Mouse (Mus musculus) T-cell, adult 2 months (primary cell): ENCODE measurements at regions not wholly inside any gene's neighbourhood (a gene's known extent, or its start where the extent isn't known, plus 50 kb on each side); places are given as distances from the start of the nearest gene placed in this dataset.

Experiments used
- DNase-seq: peaks from one replicate; pipeline ENCODE4 v3.0.0; 2022; ENCODE audit warnings: low spot score

GRCm38 (mm10) chr11:20462076-20462475 lies 81.0 kb upstream of the Sertad2 start:
- no peak for DNase-seq

GRCm38 (mm10) chr11:20463173-20463681 lies 79.8 kb upstream of the Sertad2 start:
- DNase-seq: no peak

- no peak for DNase-seq
Observed at GRCm38 (mm10) chr11:20464564-20464963, 78.5 kb upstream of the Sertad2 start.

GRCm38 (mm10) chr11:20466591-20466990 lies 76.5 kb upstream of the Sertad2 start:
- no peak for DNase-seq

GRCm38 (mm10) chr11:20468319-20469018 lies 74.6 kb upstream of the Sertad2 start:
- no peak for DNase-seq

- DNase-seq: no peak
Observed at GRCm38 (mm10) chr11:20469368-20469767, 73.7 kb upstream of the Sertad2 start.

GRCm38 (mm10) chr11:20470396-20470795 lies 72.7 kb upstream of the Sertad2 start:
- DNase-seq: no peak

- DNase-seq: no peak
Observed at GRCm38 (mm10) chr11:20472336-20472735, 70.7 kb upstream of the Sertad2 start.

- no peak for DNase-seq
Observed at GRCm38 (mm10) chr11:20475629-20476028, 67.4 kb upstream of the Sertad2 start.

- no peak for DNase-seq
Observed at GRCm38 (mm10) chr11:20476494-20476893, 66.6 kb upstream of the Sertad2 start.

GRCm38 (mm10) chr11:20477183-20478037 lies 65.6 kb upstream of the Sertad2 start:
- peak; percentile 69 for DNase-seq

GRCm38 (mm10) chr11:20480632-20481031 lies 62.4 kb upstream of the Sertad2 start:
- no peak for DNase-seq

- no peak for DNase-seq
Observed at GRCm38 (mm10) chr11:20485371-20485770, 57.7 kb upstream of the Sertad2 start.
